ENCODE assay signal across 9 mouse cellular contexts in the genomic region with DNA sequence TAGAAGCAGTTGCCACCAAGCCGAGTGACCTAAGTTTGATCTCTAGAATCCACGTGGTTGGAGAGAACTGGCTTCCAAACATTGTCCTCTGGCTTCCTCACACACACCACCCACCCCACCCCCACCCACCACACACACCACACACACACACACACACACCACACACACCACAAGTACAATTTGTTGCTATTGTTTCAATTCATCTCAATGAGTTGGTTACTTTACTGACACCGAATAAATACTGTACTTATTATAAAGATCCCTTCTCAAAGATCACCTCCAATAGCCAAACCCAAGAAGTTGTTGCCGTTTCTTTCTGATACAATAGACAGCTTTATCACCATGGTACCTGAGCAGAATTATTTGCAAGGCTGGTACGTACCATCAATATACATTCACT. TPM values are rescaled to one million over a fixed set of nuclear protein-coding genes. Genes with fewer than 3 reads are reported as not detected.
DNase-seq lines count a peak whose midpoint lies in the region; ATAC-seq and TF ChIP-seq lines count a peak whose summit lies in the region.
"Had no signal": no experiment of that assay in that cellular context is flagged by ENCODE, and none has a peak within 500 bp of the region (broad histone marks: within the 10 kb centered on the region; RNA-seq: fewer than 3 reads in every experiment).

Gene Dbx2, minus strand, starts transcription at position 101 of the 400 bp plus-strand sequence.

- TF ChIP-seq CTCF in kidney, postnatal 0 days (IDR thresholded peaks at IDR 0.05; ENCODE audit: low read depth): no peak
- TF ChIP-seq CTCF in kidney, adult 2 months (conservative IDR thresholded peaks at IDR 0.05; ENCODE audit: insufficient read depth, insufficient read length, low read depth, low read length): no peak

- peak within 1 kb of the TSS; percentile 73 for H3K4me2 ChIP-seq in kidney, postnatal 0 days (ENCODE audit: low read length)
- H3K4me2 ChIP-seq in embryonic facial prominence, embryonic 15.5 days (replicated peaks): peak within 1 kb of the TSS; percentile 85
- H3K4me2 ChIP-seq in hindbrain, embryonic 16.5 days (ENCODE audit: low read length): peak within 1 kb of the TSS; percentile 75
- peak within 1 kb of the TSS; percentile 54 for H3K4me2 ChIP-seq in midbrain, embryonic 12.5 days (replicated peaks)

- no peak for ATAC-seq in kidney, postnatal 0 days (replicated peaks; ENCODE audit: low FRiP score, low read depth)
- no peak for ATAC-seq in embryonic facial prominence, embryonic 15.5 days (ENCODE audit: insufficient number of reproducible peaks, low FRiP score, low TSS enrichment, low read depth)
- no peak for ATAC-seq in hindbrain, embryonic 16.5 days
- no peak for ATAC-seq in midbrain, embryonic 12.5 days (ENCODE audit: low FRiP score, low read depth)

- TF ChIP-seq POLR2A in kidney, adult 2 months (IDR thresholded peaks at IDR 0.05; ENCODE audit: low read depth, low read length): no peak

- no peak for DNase-seq in kidney, postnatal 0 days (ENCODE audit: low spot score)
- no peak for DNase-seq in kidney, adult 2 months
- DNase-seq in gastrocnemius, adult 18-20 months (ENCODE audit: low spot score): no peak
- no peak for DNase-seq in urinary bladder, postnatal 10 days (ENCODE audit: low spot score)
- no peak for DNase-seq in right cerebral cortex, postnatal 36 days (ENCODE audit: low spot score in 2 of 2)

- peak within 1 kb of the TSS; percentile 32 for H3K4me3 ChIP-seq in kidney, postnatal 0 days (replicated peaks; ENCODE audit: low read depth, low read length)
- H3K4me3 ChIP-seq in kidney, adult 2 months (ENCODE audit: insufficient read depth, low read depth, low read length): no peak within 1 kb of the TSS
- peak within 1 kb of the TSS; percentile 43 for H3K4me3 ChIP-seq in embryonic facial prominence, embryonic 15.5 days (replicated peaks)
- peak within 1 kb of the TSS; percentile 45 for H3K4me3 ChIP-seq in hindbrain, embryonic 16.5 days (ENCODE audit: low read length)
- 0 out of 2 replicates have a peak within 1 kb of the TSS, but pooled peaks have one; percentile 39 for H3K4me3 ChIP-seq in midbrain, embryonic 12.5 days

- no peaks in the 10 kb centered on the region for H3K36me3 ChIP-seq in kidney, postnatal 0 days (ENCODE audit: insufficient read depth, low read length)
- no peaks in the 10 kb centered on the region for H3K36me3 ChIP-seq in kidney, adult 2 months (ENCODE audit: control insufficient read depth, insufficient read depth, low read length)
- H3K36me3 ChIP-seq in embryonic facial prominence, embryonic 15.5 days: no peaks in the 10 kb centered on the region
- H3K36me3 ChIP-seq in hindbrain, embryonic 16.5 days (ENCODE audit: control insufficient read depth, insufficient read depth, low read length): no peaks in the 10 kb centered on the region
- no peaks in the 10 kb centered on the region for H3K36me3 ChIP-seq in midbrain, embryonic 12.5 days

- 77% methylated on average over 5 of the region's 5 CpGs for WGBS in kidney, postnatal 0 days
- WGBS in kidney, adult 2 months: 86% methylated on average over 5 of the region's 5 CpGs
- WGBS in embryonic facial prominence, embryonic 15.5 days: 76% methylated on average over 5 of the region's 5 CpGs
- WGBS in hindbrain, embryonic 16.5 days: 77% methylated on average over 5 of the region's 5 CpGs
- WGBS in midbrain, embryonic 12.5 days: 79% methylated on average over 5 of the region's 5 CpGs

- no peak within 1 kb of the TSS for H3K9ac ChIP-seq in kidney, postnatal 0 days (ENCODE audit: low read depth, low read length)
- no peak within 1 kb of the TSS for H3K9ac ChIP-seq in embryonic facial prominence, embryonic 15.5 days
- no peak within 1 kb of the TSS; the same call in 1 of the 2 replicates for H3K9ac ChIP-seq in hindbrain, embryonic 16.5 days (ENCODE audit: low read depth, low read length)
- no peak within 1 kb of the TSS for H3K9ac ChIP-seq in midbrain, embryonic 12.5 days (replicated peaks)
- H3K9ac ChIP-seq: liver, embryonic 14.5 days had no signal

- peaks cover 9% of the 10 kb centered on the region; the same call in 1 of the 2 replicates for H3K4me1 ChIP-seq in kidney, postnatal 0 days (replicated peaks; ENCODE audit: insufficient read depth, low read length)
- no peaks in the 10 kb centered on the region for H3K4me1 ChIP-seq in kidney, adult 2 months (ENCODE audit: control insufficient read depth, insufficient read depth, low read length)
- peaks cover 16% of the 10 kb centered on the region for H3K4me1 ChIP-seq in embryonic facial prominence, embryonic 15.5 days
- peaks cover 8% of the 10 kb centered on the region for H3K4me1 ChIP-seq in hindbrain, embryonic 16.5 days (ENCODE audit: control insufficient read depth, insufficient read depth, low read depth, low read length)
- peaks cover 21% of the 10 kb centered on the region for H3K4me1 ChIP-seq in midbrain, embryonic 12.5 days

- peaks cover 32% of the 10 kb centered on the region for H3K27me3 ChIP-seq in kidney, postnatal 0 days (ENCODE audit: insufficient read depth, low read length)
- H3K27me3 ChIP-seq in kidney, adult 2 months (replicated peaks; ENCODE audit: control insufficient read depth, insufficient read depth, low read length): peaks cover 3% of the 10 kb centered on the region; the same call in 1 of the 2 replicates
- peaks cover 49% of the 10 kb centered on the region for H3K27me3 ChIP-seq in embryonic facial prominence, embryonic 15.5 days
- peaks cover 28% of the 10 kb centered on the region for H3K27me3 ChIP-seq in hindbrain, embryonic 16.5 days (replicated peaks; ENCODE audit: control insufficient read depth, insufficient read depth, low read length)
- H3K27me3 ChIP-seq in midbrain, embryonic 12.5 days: peaks cover 76% of the 10 kb centered on the region

- no peak within 1 kb of the TSS for H3K27ac ChIP-seq in kidney, postnatal 0 days
- H3K27ac ChIP-seq in kidney, adult 2 months (ENCODE audit: insufficient read depth, low read depth, low read length): no peak within 1 kb of the TSS
- H3K27ac ChIP-seq in embryonic facial prominence, embryonic 15.5 days (replicated peaks): no peak within 1 kb of the TSS
- no peak within 1 kb of the TSS for H3K27ac ChIP-seq in hindbrain, embryonic 16.5 days (ENCODE audit: low read depth, low read length)
- H3K27ac ChIP-seq in midbrain, embryonic 12.5 days (replicated peaks): no peak within 1 kb of the TSS
- H3K27ac ChIP-seq: liver, embryonic 14.5 days had no signal

- H3K9me3 ChIP-seq in kidney, postnatal 0 days (replicated peaks; ENCODE audit: low read length): no peaks in the 10 kb centered on the region
- no peaks in the 10 kb centered on the region for H3K9me3 ChIP-seq in embryonic facial prominence, embryonic 15.5 days (replicated peaks)
- H3K9me3 ChIP-seq in hindbrain, embryonic 16.5 days (ENCODE audit: control insufficient read depth, low read length): no peaks in the 10 kb centered on the region
- H3K9me3 ChIP-seq in midbrain, embryonic 12.5 days: no peaks in the 10 kb centered on the region

RNA-seq across cellular contexts. Expression of gene Dbx2, which starts in this region (rescaled TPM):
- 0.18 TPM in 1 of 2 replicates, not detected in the other for polyA plus RNA-seq in kidney, postnatal 0 days (2015; fragmentation: Nextera tagmentation; extraction: Ambion mirVana)
- not detected in 2 replicates for polyA plus RNA-seq in kidney, adult 2 months (2012; rRNA removed)
- 0.64 and 0.91 TPM in 2 replicates for polyA plus RNA-seq in embryonic facial prominence, embryonic 15.5 days (2015; fragmentation: Nextera tagmentation; extraction: Ambion mirVana)
- polyA plus RNA-seq in hindbrain, embryonic 16.5 days (2015; fragmentation: Nextera tagmentation; extraction: Ambion mirVana): 11.1 and 15.1 TPM in 2 replicates
- polyA plus RNA-seq in midbrain, embryonic 12.5 days (2016; fragmentation: Nextera tagmentation; extraction: Ambion mirVana): 1.1 and 4.0 TPM in 2 replicates
- total RNA-seq in gastrocnemius, adult 18-20 months (2021): under 1 TPM in 1 of 2 experiments, not detected in 1; 0.18 TPM
- polyA plus RNA-seq: liver, embryonic 14.5 days had no signal
